9 mouse cellular contexts compared by ENCODE assay signal in the genomic region with DNA sequence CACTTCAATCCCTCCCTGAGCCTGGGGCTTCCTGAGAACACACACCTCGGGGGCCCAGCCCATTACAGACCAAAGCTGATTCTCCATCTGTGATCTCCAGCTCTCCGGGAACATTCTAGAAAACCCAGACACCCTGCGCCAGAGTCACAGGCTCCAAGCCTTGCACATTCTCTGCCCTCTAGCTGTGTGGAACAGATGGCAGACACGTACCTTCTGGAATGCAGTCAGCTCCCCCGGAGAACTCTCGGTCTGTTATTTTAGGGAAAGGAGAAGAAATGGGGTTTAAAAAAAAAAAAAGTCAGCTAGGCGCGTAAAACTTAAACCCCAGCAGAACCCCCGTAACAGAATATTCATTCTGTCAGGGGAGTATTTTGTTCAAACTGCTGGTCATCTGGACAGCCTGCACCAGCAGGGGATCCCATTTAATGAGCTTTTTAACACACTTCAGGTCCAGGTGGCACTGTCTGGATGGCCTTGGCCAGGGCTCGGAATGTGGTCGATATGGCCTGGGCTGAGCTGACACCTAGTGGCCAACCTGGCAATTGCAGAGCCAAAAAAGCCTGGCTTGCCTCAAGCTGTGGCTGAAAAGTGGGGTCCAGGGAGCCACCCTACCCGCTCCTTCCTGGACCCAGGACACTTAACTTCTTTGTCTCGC.
DNase-seq lines count a peak whose midpoint lies in the region; ATAC-seq lines count a peak whose summit lies in the region.
"Had no signal": no experiment of that assay in that cellular context is flagged by ENCODE, and none has a peak within 500 bp of the region (broad histone marks: within the 10 kb centered on the region; RNA-seq: fewer than 3 reads in every experiment).

No protein-coding gene starts in this region.

- H3K9me3 ChIP-seq in limb, embryonic 12.5 days = peaks cover 11% of the 10 kb centered on the region
- no peaks in the 10 kb centered on the region for H3K9me3 ChIP-seq in midbrain, embryonic 16.5 days (replicated peaks; ENCODE audit: control insufficient read depth, low read length, poor library complexity, severe bottlenecking)

- 8% methylated on average over 13 of the region's 13 CpGs for WGBS in limb, embryonic 12.5 days
- WGBS in midbrain, embryonic 16.5 days = 31% methylated on average over 13 of the region's 13 CpGs

- H3K36me3 ChIP-seq in limb, embryonic 12.5 days = no peaks in the 10 kb centered on the region
- no peaks in the 10 kb centered on the region for H3K36me3 ChIP-seq in midbrain, embryonic 16.5 days (ENCODE audit: control insufficient read depth, insufficient read depth, low read length)

- ATAC-seq in granulocyte monocyte progenitor cell, adult 5-6 weeks (replicated peaks; ENCODE audit: poor library complexity, severe bottlenecking) = peak; percentile 84
- ATAC-seq in limb, embryonic 12.5 days (ENCODE audit: insufficient number of reproducible peaks, insufficient read depth, low FRiP score, low TSS enrichment, low read depth) = peak; percentile 88
- peak; percentile 85 for ATAC-seq in midbrain, embryonic 16.5 days

- H3K4me1 ChIP-seq in limb, embryonic 12.5 days (replicated peaks) = peaks cover 17% of the 10 kb centered on the region
- H3K4me1 ChIP-seq in midbrain, embryonic 16.5 days (ENCODE audit: control insufficient read depth, insufficient read depth, low read length) = no peaks in the 10 kb centered on the region

- peaks cover 42% of the 10 kb centered on the region for H3K27me3 ChIP-seq in limb, embryonic 12.5 days
- H3K27me3 ChIP-seq in midbrain, embryonic 16.5 days (ENCODE audit: control insufficient read depth, insufficient read depth, low read depth, low read length) = no peaks in the 10 kb centered on the region; the same call in 1 of the 2 replicates

- DNase-seq in 416B (ENCODE audit: low read depth) = peak; percentile 54
- peak; percentile 80 for DNase-seq in adrenal gland, postnatal 14 days
- peak; percentile 85 for DNase-seq in embryo, embryonic 9.5 days (ENCODE audit: extremely low spot score)
- peak; percentile 38 to 77 for DNase-seq in kidney, adult 8-10 months
- peak; percentile 67 to 73 for DNase-seq in spleen, postnatal 10 days (ENCODE audit: low spot score in 2 of 2)

- H3K27ac ChIP-seq in limb, embryonic 12.5 days = peak overlapping the region; percentile 78
- H3K27ac ChIP-seq in midbrain, embryonic 16.5 days (ENCODE audit: low read length) = no peak overlapping the region

- no peak overlapping the region for H3K4me3 ChIP-seq in limb, embryonic 12.5 days (replicated peaks)
- H3K4me3 ChIP-seq in midbrain, embryonic 16.5 days (ENCODE audit: low read depth, low read length) = no peak overlapping the region
- H3K4me3 ChIP-seq: erythroblast, embryonic 14.5 days had no signal

- H3K9ac ChIP-seq in limb, embryonic 12.5 days (replicated peaks) = no peak overlapping the region; the same call in 1 of the 2 replicates
- no peak overlapping the region for H3K9ac ChIP-seq in midbrain, embryonic 16.5 days (ENCODE audit: low read depth, low read length)

- H3K4me2 ChIP-seq in limb, embryonic 12.5 days = peak overlapping the region; percentile 11
- no peak overlapping the region for H3K4me2 ChIP-seq in midbrain, embryonic 16.5 days (ENCODE audit: low read length)
